Mouse (Mus musculus) gastrocnemius, adult 18-20 months (tissue): ENCODE measurements at regions not wholly inside any gene's neighbourhood (a gene's known extent, or its start where the extent isn't known, plus 50 kb on each side); places are given as distances from the start of the nearest gene placed in this dataset.

Experiments
- DNase-seq: peaks from one replicate; pipeline ENCODE4 v3.0.0; 2021; ENCODE audit warnings: low spot score

DNA sequence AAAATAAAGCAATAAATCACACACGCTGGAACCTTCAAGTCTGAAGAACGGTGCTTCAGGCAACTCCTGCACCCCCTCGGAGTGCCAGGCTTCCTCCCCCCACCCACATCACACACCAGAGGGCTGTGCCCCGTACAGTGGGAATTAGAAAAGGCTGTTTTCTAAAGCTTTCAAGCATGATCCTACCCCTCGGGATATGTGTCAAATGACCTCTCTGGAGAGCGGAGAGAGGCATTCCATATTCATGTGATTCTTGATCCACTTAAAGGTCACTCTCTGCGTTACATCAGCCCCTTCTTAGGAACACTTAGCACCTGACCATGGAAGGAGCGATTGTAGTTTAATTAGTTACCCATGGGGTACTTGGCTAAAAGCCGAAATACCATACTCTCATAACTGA lies 119.1 kb upstream of the Slc24a5 start:
- DNase-seq = no peak

DNA sequence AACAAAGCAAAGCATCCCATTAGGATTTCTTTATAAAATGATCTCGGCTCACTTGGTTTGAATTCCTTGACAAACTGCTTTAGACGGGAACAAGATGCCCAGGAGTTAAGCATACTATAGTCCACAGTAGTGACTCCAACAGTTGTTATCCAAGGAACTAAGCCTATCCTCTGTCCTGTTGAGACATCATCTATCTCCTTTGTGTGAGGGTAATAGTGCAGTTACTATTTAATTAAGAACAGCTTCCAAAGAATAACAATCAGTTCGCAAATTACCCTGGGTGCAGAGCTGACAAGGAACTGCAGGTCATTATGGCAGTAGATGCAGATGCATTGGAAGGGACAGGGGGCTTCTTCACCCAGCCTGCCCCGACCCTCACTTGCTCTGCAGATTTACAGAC lies 115.7 kb upstream of the Slc24a5 start:
- no peak for DNase-seq

DNA sequence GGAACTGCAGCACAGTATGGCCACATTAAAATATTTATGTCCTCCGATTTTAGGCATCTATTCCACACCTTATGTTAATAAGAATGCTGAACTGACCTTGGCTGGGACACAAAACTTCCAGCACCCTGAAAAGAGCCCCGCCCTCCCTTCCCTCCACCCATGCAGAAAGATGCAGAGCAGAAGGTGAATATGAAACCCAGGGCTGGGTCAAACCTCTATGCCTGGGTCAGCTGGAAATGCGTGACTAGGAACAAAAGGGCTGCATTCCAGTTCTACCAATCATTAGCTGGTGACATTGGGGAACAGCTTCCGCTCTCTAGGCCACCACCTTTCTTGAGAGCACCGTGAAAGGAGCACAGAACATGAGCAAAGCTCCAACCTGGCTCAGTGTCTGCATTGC lies 114.9 kb upstream of the Slc24a5 start:
- no peak for DNase-seq

DNA sequence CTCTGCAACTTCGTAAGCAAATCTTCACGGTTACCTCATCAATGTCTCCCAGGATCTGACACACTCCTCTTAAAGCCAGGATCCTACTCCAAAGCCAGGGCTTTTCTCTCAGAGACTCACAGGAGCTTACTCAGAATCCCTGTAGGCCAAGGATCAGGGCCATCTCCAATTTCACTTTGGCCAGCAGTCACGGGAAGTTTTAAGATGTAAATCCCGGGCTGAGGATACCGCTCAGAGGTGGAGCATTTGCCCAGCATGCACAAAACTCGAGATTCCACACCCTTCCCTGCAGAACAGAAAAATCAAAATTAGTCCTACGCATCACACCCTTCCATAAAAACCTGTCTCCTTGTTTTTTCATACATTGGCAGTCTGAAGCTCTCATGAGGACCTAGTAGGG lies 112.1 kb upstream of the Slc24a5 start:
- no peak for DNase-seq

DNA sequence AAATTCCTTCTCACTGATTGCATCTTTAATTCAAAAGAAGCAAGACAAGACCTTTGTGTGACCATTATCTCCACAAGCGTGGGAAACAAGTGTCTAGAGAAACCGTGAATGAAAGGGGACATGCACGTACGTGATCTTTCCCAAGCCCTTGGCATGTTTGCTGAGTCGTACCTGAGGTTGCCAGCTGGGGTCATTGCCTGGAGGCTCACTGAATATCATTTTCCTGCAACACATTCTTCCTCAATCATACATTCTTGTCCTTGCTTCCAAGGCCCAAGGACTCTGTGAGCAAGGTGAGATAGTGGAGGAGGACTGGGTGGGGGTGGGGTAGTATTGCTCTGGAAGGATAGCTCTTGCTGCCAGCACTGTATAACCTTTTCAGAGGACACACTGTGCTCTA lies 108.5 kb upstream of the Slc24a5 start:
- DNase-seq = no peak

DNA sequence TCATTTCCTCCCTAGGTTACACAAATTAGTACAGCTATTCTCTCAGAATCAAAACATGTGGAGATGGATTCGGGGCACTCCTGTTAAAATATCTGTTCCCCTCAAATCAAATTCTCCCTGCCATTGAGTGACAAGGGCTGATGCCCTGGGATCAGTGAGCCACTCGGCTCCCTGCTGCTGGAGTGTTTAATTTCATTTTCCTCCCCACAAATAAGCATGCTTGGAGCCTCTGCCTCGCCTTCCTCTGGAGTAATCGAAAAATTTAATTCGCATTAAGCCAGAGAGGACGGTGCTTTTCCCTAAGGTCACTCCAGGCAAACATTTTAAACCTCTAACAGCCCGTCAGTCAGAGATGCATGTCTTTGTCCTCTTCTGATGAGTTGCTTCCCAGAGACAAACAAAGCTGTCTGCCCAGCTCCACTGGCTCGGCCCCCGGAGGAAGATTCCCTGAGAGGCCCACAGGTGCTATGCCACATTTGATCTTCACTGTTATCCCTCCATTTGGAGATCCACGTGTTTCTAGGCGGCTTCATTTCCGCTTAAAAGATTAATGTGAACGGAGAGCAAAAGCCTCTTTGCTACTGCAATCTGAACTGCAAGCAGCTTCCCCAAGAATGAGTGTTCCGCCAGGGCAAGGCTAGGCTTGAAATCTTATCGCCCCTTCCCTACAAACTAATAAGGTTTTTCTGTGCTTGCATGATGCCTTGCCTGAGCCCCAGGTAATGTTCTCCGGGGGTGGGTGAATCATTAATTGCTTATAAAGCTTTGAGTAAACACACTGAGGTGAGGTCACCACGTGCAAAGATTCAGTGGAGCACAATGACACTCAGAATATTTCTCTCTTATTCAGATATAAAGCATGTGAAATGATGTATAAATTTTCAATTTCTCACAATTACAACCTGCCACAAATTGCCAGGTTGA lies 95.8 kb upstream of the Slc24a5 start:
- DNase-seq = no peak

DNA sequence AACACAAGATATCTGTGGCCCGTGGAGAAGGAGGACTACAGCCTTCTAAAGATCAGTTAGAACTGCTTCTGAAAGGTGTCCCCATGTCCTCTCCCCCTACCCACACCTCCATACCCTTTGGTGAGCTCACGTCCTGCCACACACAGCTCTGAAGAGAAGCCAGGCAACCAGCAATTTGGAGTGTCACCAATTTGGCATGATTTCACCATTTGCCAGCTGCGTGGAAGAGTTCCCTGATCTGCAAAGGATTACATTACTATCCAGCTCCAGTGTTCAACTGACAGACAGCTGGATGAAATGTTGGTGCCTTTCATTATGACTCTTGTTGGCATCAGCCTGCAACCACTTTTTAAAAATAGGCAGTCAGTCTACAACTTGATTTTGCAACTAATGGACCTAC lies 92.8 kb upstream of the Slc24a5 start:
- DNase-seq = no peak

DNA sequence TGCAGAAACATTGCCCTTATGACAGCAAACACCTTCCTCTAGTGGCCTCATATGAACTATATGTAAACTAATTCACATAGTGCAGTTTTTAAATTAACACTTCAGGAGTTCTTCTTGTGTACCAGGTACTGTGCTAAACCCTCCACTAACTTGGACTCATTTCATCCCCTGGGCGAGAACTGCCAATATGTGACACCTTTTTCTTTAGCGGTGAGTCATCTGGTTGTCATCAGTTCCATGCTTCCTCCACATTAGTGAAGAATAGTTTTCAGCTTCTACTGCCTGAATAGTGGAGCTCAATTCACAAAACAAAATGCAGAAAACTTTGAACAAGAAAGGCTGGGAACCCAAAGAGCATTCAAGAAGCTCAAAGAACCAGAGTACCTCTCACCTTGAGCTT lies 76.9 kb upstream of the Slc24a5 start:
- DNase-seq = no peak

DNA sequence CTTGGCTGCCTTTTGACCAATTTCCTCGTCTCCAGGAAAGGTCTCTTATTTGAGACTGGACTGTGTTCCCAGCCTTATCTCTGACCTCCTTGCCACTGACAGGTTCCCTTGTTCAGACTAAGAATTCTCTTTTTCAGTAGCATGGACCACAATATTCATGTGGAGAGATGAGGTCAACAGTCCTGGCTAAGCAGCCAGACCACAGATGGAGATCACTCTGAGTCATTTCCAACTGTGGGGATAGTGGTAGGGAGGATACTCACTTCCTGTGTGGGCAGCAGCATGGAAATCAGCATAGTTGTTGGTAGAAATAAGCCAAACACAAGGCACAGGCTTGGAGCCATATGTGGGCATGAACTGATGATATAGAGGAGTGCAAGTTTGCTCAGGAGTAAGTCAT lies 52.9 kb upstream of the Slc24a5 start:
- DNase-seq = no peak

DNA sequence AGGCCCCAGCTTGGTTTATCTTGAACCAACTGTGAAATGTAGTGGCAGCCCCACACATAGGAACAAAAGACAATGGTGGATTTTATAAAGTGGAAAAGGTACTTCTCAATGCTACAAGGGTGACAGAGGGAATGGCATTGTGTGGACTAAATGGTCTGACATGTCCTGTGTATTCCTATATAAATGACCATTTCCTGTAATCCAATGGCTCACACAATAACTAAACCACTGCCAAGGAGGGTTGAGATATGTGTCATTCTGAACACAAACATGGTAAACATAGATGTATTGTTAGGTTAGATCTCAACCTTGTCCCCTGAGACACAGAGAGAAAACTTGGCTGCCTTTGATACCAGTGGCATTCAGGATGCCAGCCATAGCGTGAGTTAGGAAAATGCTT lies 51.0 kb upstream of the Slc24a5 start:
- DNase-seq = no peak
